Mouse (Mus musculus): Measurements from ENCODE around the gene Zkscan16.

The Zkscan16 gene

DNA sequence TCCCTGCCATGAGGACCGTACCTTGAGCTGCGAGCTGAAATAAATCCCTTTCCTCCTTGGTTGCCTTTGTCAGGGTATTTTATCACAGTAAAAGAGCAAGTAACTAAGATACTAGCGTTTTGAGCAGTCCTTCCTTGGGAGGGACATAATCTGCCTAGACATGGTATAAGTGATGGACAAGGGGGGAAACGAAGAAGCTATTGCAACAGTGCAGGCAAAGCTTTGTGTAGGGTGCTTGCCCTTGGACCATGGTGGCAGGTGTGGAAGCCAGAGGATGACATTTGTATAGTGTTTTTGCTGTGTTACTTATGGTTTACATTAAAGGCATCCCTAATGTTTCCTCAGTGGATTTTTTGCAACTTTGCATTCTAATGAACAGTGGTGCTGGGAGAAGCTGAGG is 486 bp upstream of the Zkscan16 start:
- DNase-seq, result no peak

DNA sequence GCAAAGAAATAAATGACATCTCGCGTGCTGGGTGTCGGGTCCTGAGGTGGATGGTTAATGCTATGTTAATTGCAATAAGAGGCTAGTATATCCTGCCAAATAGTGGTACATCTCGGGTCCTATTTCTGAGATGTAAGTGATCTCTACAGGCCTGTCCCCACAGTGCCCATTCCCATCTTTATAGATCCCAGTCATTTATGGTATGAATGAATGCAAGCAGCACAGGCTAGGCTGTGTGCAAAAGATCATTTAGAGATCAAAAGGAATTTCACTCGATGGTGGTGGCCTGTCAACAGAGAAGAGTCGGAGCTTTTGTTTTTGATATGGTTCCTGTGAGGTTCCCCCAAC is 752 bp downstream of the Zkscan16 start:
- no peak for DNase-seq

DNA sequence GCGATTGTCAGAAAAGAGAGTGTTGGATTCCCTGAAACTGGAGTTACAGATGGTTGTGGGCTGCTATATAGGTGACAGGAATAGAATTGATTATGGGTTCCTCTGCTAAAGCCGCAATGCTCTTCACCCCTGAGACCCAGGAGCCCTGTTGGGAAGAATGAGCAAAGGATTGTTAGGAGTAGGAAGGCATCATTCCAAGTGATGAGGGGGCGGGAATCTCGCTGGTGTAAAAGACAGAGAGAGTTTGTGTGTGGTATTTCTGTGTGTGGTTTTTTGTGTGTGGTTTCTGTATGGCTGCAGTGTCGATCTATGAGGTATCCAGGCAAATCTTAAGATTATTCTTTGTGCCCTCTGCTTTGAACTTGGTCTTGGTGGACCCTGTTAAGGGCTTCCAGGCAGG is 1.3 kb downstream of the Zkscan16 start:
- DNase-seq, result no peak

DNA sequence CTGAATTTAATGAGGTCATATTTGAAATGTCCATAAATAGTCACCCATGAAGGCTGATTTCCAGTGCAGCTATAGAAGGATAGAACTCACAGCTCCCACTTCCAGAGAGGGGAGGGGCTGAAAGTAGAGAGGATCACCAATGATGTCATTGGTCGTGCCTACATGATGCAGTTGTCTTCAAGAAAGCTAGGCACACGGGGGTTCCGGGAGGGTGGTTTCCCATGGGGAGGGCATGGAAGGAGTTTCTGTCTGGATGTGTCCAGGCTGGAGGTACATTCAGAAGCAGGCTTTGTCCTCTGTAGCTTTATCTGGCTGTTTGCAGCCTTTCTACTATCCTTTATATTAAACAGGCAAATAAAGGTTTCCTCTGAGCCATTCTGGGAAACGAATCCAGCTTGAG is 5.0 kb downstream of the Zkscan16 start:
- DNase-seq, result no peak

DNA sequence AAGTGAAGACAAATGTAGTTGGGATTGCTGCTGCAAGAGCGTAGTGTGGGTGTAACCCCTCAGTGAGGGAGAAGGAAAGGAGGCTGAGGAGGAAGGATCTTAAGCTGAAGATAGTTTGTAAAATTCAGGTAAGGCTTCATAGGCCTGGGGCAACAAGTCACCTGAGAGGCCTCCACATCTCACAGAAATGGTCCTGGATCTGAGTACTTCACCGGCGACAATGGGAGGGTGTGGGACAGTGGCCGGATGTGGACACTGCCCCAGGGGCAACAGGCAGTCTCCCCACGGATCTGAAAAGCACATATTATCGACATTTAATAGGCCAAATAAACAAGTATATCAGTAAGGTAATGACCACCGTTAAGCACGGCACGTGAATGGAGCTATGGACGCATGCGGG is 9.2 kb downstream of the Zkscan16 start:
- DNase-seq, result no peak

DNA sequence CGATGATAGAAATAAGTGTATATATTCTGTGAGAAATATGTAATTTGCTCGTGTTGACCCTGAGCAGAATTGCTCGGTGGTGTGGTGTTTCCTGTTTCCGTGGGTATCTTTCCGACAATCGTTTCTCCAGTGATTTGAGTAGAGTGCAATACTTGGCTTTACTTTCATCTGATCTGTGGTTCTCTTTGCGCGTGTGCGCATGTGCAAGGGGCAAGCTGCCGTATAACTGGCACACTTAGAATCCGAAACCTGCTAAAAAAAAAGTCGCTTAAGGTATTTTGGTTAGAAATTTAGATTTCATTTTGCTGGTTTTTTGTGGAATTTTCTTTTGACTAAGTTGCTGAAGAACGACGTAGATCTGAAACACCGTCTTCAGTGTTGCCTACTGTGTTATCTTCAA is 18.3 kb downstream of the Zkscan16 start:
- DNase-seq, result no peak

DNA sequence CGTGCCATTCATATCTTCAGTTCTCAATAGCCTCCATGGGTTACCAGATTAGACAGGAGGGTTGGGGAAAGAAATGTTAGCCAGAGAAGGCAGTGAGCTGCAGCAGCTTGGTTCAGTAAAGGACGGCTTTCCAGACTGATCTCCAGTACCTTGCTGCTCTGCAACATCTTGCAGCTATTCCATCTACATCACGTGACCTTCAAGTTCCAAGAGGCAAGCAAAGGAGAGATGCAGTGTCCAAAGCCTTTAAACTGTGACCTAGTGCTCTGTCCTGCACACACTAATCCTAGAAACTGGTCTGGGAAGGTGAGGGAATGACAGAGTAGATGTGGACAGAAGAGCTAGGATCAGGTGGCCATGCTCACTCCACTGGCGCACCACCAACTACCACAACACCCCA is 19.8 kb downstream of the Zkscan16 start:
- DNase-seq, result no peak

DNA sequence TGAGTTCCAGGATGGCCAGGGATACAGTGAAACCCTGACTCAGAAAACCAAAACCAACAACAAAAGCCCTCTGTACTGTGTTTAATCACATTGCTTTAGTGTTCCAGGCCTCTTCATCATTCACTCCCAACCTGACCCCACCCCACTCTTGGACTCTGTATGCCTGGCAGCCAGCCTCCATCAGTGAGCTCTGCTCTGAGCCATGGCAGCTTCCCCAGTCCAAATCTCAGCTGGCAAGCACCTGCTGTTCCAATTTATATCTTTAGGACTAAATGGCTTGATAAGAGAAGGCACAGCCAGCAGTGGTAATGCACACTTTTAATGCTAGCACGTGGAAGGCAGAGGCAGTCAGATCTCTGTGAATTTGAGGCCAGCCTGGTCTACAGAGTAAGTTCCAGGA is 21.7 kb downstream of the Zkscan16 start:
- DNase-seq, result no peak

DNA sequence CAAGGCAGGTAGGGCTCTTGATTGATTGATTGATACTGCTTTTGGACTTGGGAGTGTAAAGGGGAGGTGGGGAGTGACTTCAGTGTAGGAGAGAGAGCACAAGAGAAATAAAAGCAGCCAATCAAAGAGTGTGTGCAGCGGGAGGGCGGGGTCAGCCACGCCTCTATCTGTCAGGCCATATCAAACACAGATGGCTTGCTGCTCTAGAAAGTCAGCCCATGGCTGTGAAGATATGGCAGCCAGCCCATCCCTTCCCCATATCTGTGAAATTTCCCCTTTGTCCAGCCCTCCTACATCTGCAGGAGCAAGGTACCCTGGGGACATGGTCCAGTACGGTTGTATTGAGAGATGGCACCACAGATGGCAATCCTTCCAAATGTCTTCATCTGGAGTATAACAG is 27.2 kb downstream of the Zkscan16 start:
- DNase-seq, result no peak

DNA sequence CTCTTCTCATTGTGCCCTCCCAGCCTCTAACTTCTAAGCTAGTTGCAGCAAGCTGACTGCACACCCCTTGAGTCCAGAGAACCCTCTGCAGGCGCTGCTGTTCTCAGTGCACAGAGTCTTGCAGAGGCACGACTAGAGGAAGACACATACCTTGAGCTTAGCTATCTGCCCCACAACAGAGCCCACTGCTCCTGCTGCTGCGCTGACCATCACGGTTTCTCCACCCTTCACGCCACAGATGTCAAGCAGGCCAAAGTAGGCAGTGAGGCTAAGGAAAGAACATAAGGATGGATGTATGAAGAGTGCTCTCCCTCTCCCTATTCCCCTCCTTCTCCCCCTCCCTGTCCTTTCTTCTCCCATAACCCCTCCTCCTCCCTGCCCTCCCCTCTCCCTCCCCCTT is 32.3 kb downstream of the Zkscan16 start:
- no peak for DNase-seq

DNA sequence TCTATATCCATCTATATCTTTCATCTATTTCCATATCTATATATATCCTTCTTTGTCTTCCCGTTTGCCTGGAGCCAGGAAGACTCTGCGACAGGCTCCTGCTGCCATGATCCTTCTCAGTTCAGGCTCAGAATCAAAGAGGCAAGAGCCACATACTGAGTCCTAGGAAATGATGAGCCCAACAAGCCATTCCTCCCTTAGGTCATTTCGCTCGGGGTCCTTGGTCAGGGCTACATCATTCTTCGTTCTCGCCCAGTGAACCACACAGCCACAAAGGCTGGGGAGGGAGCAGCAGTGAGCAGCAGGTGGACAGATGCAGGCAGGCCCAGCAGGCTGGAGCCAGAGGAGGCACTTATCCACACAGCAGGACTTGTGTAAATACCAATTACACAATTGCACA is 38.0 kb downstream of the Zkscan16 start:
- DNase-seq, result no peak

DNA sequence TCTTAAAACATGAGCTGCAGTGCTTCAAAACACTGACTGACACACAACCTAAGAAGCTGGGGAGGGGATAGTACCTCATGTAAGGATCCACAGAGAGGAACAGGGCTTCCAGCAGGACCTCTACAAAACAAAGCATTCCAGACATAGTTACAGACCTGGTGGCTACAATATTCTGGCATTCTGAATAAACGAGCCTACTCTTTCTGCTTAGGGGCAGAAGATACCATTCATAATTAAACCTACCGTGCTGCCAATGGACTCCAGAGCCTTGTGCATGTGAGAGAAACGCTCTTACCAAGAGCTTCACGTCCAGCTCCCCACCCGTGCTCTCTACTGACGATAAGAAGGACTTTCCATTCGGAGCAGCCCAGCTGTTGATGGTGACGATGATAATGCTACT is 39.4 kb downstream of the Zkscan16 start:
- DNase-seq, result no peak

DNA sequence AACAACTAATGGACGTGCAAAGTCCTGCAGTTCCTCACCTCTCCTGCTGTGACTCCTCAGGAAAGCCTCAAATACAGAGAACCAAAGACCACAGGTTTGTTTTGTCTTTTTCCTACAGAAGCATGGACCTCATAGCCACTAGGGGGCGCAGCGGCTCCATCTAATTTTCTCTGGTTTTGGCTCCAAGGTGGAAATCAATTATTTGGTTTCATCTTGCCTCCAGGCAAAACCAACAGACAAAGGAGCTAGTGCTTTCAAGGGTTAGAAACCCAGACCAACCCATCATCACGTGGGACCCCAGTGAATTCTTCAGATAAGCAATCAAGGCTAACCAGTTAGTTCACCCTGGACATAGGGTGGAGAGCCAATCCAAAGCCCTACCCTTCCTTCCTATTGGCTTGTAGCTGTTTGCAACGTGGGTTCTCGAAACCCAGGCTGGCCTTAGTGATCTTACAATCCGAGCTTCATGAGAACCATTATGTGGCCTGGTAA is 41.8 kb downstream of the Zkscan16 start:
- DNase-seq, result peak; percentile 82

DNA sequence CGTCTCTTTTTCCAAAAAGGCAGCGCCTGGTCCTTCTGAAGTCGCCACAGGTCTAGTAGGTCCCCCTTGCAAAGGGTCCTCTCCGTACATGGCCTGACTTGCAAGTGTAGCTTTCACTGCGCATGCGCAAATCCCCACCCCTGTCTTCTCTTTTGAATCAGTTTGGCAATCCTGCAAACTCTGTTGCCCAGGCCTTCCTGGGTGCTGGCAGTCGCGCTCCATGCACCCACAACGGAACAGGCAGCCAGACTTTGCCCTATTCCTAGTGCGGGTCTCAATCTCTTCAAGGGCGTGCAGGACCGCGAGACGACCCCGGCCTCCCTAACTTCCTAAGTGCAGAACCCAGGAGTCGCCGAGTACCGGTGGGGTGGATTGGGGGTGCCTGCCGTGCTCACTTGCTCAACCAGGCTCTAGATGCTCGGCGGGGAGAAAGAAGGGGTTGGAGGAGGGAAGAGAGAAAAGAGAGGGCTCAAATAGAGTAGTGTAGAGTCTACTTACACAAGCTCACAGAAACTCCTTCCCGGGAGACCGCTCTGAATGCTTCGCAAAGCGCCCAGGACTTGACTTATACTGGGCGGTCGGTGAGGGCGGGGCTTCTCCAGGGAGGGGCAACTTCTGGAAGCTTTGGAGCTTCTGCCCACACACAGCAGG is 43.2 kb downstream of the Zkscan16 start, which contains the start of gene Ptgr1:
Gene Ptgr1 (minus strand): TSS at position 580 of the 651 bp plus-strand sequence.
- DNase-seq, result peak; percentile 91

DNA sequence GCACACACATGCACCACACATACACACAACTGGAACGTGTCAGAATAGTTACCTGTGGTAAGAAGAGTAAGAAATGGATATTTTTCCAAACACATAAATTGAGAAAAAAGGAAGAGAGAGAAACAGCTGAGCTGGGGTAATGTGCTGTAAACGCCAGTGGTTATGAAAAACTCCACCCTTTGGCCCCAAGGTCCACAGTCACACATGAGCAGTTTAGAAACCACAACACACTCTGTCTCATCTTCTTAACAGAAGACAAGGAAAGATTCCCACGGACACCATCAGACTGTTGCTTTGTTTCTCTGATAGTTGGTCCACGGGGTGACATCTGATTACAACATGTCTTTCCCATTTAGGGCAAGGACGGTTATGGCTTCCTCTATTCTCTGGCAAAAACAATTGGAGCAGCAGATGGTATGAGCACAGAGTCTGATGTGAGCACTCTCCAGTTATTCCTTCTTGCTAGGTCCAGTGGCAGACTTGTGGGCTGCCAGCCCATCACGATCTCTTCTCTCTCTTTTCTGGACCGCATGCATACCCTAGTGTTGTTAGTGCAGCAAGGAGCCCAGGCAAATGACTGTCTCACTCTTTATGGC is 46.0 kb downstream of the Zkscan16 start:
- DNase-seq, result peak; percentile 74

DNA sequence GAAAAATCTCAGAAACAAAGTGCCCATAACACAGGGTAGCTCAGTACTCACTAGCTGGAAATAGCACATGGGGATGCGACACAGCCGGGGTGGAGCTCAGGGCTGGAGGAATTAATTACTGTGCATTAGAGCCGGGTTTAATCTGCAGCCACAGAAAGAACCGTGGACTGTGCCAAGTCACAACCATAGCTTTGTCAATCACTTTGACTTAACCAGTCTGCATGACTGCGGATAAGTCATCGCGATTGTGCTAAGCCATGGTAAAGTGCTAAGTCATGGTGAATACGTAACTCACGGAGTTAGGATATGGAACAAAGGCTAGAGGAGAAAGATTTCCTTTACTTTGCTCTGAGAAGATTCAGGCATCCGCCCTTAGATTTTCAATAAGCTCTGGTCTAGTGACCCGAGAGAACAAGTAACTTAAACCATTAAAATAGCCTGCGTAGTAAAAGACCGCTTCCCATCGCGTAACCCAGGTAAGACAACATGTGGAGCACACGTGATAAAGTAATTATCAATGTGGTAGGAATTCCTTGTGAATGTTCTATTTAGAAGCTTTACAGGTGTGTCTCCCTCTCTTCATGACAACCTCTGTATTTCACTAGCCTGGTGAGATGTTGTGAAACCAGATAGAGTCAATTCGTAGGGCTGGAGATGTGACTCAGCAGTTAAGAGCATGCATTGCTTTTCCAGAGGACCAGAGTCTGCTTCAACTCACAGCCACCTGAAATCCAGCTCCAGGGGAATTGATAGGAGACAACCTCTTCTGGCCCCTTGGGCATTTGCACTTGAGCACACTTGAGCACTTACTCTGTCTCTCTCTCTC is 47.4 kb downstream of the Zkscan16 start:
- DNase-seq, result no peak

DNA sequence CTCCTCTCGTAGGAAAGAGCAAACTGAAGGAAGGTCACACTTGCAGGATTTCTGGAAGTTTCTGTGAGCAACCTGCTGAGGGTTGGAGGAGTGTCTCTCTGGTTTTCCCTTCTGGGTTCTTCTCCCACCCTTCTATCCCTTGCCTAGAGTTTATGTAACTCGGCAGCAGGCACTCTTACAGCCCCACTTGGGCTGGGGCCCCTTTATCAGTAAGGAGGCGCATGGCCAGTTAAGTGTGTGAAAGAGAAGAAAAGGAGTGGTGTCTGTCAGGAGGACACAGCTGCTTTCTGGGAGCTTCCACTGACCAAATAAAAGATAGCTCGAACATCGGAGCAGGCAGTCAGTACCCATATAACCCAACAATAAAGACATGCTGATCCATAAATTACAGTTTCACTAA is 48.8 kb downstream of the Zkscan16 start:
- DNase-seq, result no peak

DNA sequence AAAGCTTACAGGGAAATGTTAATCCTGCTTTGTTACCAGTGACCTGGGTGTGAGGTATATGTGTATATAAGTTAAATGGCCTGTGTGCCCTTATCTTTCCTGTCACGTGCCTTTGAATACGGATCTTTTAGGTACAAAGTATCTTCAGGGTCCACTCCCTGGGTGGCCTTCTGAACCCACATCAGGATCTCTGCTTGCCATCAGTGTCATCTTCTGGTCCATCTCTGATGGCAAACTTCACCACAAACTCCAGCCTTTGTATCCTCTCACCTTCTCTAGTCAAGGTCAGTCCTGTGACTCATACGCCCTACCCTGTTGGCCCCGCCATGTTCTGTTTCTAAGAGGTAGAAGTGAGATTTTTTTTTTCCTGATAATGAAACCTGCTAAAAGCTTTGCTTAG is 51.3 kb downstream of the Zkscan16 start, which contains the start of gene Dnajc25:
Gene Dnajc25 (plus strand): TSS at position 301 of the 400 bp plus-strand sequence.
- no peak for DNase-seq

DNA sequence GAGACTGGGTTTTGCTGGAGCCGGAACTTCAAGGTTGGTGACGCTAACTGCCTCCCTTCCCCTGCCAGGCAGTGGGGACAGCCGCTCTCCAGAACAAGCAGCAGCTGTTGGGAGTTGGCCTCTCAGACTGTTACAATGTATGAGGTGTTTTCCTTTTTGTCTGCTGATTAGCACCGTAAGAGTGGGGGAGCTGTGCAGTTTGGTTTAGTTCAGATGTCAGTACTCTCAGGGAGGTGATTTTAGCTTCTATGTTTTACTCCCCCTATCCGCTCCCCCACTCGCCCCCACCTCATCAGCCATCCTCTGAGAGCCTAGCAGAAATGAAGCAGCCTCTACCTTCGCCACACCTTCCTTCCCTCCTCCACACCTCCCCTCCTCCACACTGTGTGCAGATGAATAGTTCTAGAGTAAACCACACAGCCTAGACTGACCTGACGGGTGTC is 51.8 kb downstream of the Zkscan16 start:
- no peak for DNase-seq

DNA sequence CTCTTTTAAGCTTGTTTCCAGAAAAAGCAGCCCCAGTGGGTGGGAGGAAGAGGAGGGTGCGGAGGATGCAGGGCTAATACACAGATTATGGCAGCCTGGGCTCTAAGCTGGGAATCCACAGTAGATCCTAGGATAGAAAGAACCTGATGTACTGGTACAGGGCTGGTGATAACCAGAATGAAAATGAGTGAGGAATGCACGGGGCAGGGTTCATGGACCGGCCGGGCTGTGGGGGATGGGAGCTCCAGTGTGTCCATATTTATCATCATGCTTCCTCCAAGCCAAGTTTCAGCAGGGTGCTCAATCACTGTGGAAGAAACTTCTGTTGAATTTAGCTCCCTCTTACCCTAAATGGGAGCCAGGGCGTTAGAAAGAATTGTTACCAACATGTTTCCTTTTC is 53.7 kb downstream of the Zkscan16 start:
- DNase-seq, result peak; percentile 45

DNA sequence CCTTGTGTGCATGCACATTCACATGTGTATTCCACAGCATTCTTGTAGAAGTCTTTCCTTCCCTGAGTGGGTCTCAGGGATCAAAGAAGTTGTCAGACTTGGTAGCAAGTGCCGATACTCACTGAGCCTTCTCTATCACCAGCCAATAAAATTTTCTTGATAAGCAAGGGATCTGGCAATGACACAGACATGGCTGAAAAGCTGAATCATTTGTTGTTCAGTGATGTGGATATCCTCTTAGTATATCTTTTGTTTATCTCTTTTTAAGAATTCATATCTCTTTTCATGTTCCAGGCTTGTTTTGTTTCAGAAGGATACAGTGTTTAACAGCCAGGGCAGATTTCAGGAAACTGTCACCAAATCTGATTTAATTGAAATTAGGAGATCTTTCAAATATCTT is 55.3 kb downstream of the Zkscan16 start:
- no peak for DNase-seq

DNA sequence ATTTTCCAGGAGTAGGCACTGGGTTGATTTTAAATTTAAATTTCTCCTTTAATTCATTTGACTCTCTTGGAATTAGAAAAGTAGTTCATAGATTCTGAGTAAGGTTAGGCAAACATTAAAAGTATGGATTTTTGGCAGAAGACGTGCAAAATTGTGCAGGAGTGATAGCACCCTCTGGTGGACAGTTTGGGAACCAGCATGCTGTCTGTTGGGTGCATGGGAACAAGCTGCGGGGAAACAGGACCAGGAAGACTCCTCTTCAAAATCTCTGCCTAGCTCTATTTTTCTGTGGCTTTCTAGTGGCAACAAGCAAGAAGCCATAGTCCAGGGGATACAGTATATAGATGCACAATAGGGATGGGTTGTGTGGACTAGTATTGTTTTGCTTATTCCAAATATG is 56.3 kb downstream of the Zkscan16 start:
- DNase-seq, result peak; percentile 82

DNA sequence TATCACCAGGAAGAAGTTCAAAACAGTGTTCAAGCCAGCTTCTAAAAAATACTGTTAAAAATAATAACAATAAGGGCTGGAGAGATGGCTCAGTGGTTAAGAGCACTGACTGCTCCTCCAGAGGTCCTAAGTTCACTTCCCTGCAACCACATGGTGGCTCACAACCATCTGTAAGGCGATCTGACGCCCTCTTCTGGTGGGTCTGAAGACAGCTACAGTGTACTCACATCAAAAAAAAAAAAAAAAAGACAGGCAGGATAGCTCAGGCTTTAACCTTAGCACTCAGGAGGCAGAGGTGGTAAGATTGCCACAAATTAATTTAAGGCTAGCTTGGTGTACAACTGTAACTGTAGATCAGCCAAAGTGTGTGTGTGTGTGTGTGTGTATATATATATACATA is 57.2 kb downstream of the Zkscan16 start:
- peak; percentile 61 for DNase-seq

Data from kidney, adult 9 months (tissue).